Mouse (Mus musculus): ENCODE data around the gene Camsap2.

Camsap2 gene

DNA sequence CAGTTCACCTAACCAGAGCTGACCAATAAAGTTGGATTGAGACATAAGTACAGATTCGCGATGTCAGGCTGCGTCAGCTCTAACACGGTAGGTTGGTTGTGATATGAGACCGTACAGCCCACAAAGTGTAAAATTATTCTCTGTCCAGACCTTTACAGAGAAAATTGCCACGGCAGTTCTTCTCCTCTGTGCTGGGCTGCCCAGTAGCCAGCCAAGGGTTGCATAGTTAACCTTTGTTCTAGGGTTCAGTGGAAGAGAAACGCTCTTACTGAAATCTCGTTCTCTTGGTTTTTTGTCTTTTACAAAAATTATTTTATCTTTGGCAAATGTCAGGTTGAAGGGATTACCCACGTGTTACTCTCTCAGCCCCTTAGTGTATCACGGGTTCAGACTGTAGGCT lies 123.5 kb downstream of the Camsap2 start:
- DNase-seq (ENCODE audit: low spot score) = no peak

- no peak for DNase-seq (ENCODE audit: low spot score)
Measured at GRCm38 (mm10) chr1:136220037-136220871, 125.7 kb downstream of the Camsap2 start.
